Mouse (Mus musculus) left cerebral cortex, adult 2 months (tissue): ENCODE measurements around the gene Xiap. TPM values are rescaled to one million over a fixed set of nuclear protein-coding genes. Genes with fewer than 3 reads are reported as not detected.

ENCODE experiments used
- DNase-seq, 2 experiments: peaks; one replicate each; pipeline ENCODE4 v3.0.0; 2021 to 2022; ENCODE audit warnings: low spot score in 2 of 2, mixed read lengths in 1 of 2; ENCODE audit errors: extremely low spot score in 1 of 2
- H3K27ac ChIP-seq: fragments of 200-600 bp; 2 replicates; pipeline ENCODE4 v1.8.1; 2022
- H3K4me3 ChIP-seq: fragments of 200-600 bp; 2 replicates; pipeline ENCODE4 v1.8.1; 2022
- CTCF ChIP-seq: fragments of 200-600 bp; IDR thresholded peaks from 2 replicates; pipeline ENCODE4 v1.8.1; 2022; ENCODE audit warnings: antibody characterized with exemption, mild to moderate bottlenecking, moderate library complexity
- intact Hi-C: fragments of 180-260 bp; cut with DNase I; formaldehyde crosslinking; loops from one replicate; pipeline ENCODE4 v1.15.1; 2025
- total RNA-seq, 2 experiments: library from RNA; stranded (reverse); gene quantifications; 2 replicates each; pipeline ENCODE4 v1.2.3; 2021

Xiap gene
- total RNA-seq, 2 experiments from 2014 or later: 54.9 to 58.8 TPM

- no peak for DNase-seq
- Histone ChIP-seq H3K27ac (peak overlapping the region; percentile 62), H3K4me3 (peak overlapping the region; percentile 60)
- intact Hi-C loops: loop anchor here (5.0 kb wide), 1 partner anchor 81 kb away; no protein-coding TSS in a partner anchor
- TF ChIP-seq CTCF: no peak
Measured at GRCm38 (mm10) chrX:42151024-42151754, 91.7 kb downstream of the Xiap start.

- intact Hi-C loops: loop anchor here (5.0 kb wide), 1 partner anchor 80 kb away; no protein-coding TSS in a partner anchor
Measured at GRCm38 (mm10) chrX:42151903-42152369, 92.5 kb downstream of the Xiap start.

GRCm38 (mm10) chrX:42153056-42153455 lies 93.6 kb downstream of the Xiap start:
- Histone ChIP-seq H3K27ac (no peak overlapping the region; the same call in 1 of the 2 replicates), H3K4me3 (peak overlapping the region; percentile 60)
- no peak for TF ChIP-seq CTCF
- no peak for DNase-seq
- intact Hi-C loops: loop anchor here (5.0 kb wide), 1 partner anchor 79 kb away; no protein-coding TSS in a partner anchor

More at GRCm38 (mm10) chrX:42151903-42152369, 92.5 kb downstream of the Xiap start:
- peak; percentile 60 to 63 for DNase-seq
- Histone ChIP-seq H3K27ac (peak overlapping the region; percentile 62), H3K4me3 (peak overlapping the region; percentile 60)
- no peak for TF ChIP-seq CTCF

Other genes starting within 250 kb of the Xiap start
- gene Thoc2, start 139.0 kb upstream of the Xiap start, total RNA-seq: 10 to 100 TPM; 48.5 to 51.0 TPM
- 10 to 100 TPM; 44.6 to 53.2 TPM for gene Stag2, start 89.6 kb downstream of the Xiap start, total RNA-seq